Mouse (Mus musculus): Measurements from ENCODE around the gene Gm32742. TPM values are rescaled to one million over a fixed set of nuclear protein-coding genes. Genes with fewer than 3 reads are reported as not detected.

The Gm32742 gene
- total RNA-seq (2014; rRNA removed): under 0.01 TPM in 1 of 2 replicates, not detected in the other
- polyA plus RNA-seq (2012; rRNA removed): not detected in 2 replicates

GRCm38 (mm10) chr9:51165312-51166180, at the start of gene Gm32742:
TSS of gene Gm32742 (minus strand) at chr9:51165517.
- H3K79me2 ChIP-seq (ENCODE audit: control insufficient read depth, insufficient read depth, low read length): no peaks in the 10 kb centered on the region
- no peaks in the 10 kb centered on the region for H3K36me3 ChIP-seq (ENCODE audit: control insufficient read depth, insufficient read depth, low read length)
- 50% methylated on average over 6 of the region's 6 CpGs for WGBS
- DNase-seq (ENCODE audit: extremely low read depth, low read depth, low spot score): no peak
- H3K27me3 ChIP-seq (ENCODE audit: control insufficient read depth, insufficient read depth, low read length): no peaks in the 10 kb centered on the region; the same call in 1 of the 2 replicates
- no peak within 1 kb of the TSS for H3K9ac ChIP-seq (ENCODE audit: low read depth, low read length)
- no peak within 1 kb of the TSS for H3K4me3 ChIP-seq (ENCODE audit: insufficient read depth, low read depth, low read length)
- peaks cover 2% of the 10 kb centered on the region; the same call in 1 of the 2 replicates for H3K4me1 ChIP-seq (ENCODE audit: control insufficient read depth, insufficient read depth, low read length)
- no peak within 1 kb of the TSS for H3K27ac ChIP-seq (replicated peaks; ENCODE audit: insufficient read depth, low read depth, low read length)
- TF ChIP-seq CTCF (IDR thresholded peaks at IDR 0.05; ENCODE audit: low read depth, low read length): no peak
- no peak for TF ChIP-seq POLR2A (IDR thresholded peaks at IDR 0.05; ENCODE audit: extremely low read depth, insufficient read depth, low read length)

GRCm38 (mm10) chr9:51213729-51214237, 48.5 kb upstream of the Gm32742 start:
- DNase-seq (ENCODE audit: extremely low read depth, low read depth, low spot score): no peak
- WGBS: 89% methylated on average over 6 of the region's 6 CpGs
- Histone ChIP-seq H3K27me3 (ENCODE audit: control insufficient read depth, insufficient read depth, low read length) (no peaks in the 10 kb centered on the region), H3K36me3 (ENCODE audit: control insufficient read depth, insufficient read depth, low read length) (no peaks in the 10 kb centered on the region), H3K4me1 (ENCODE audit: control insufficient read depth, insufficient read depth, low read length) (no peaks in the 10 kb centered on the region), H3K4me3 (ENCODE audit: insufficient read depth, low read depth, low read length) (no peak overlapping the region), H3K79me2 (ENCODE audit: control insufficient read depth, insufficient read depth, low read length) (no peaks in the 10 kb centered on the region), H3K27ac (replicated peaks; ENCODE audit: insufficient read depth, low read depth, low read length) (no peak overlapping the region), H3K9ac (ENCODE audit: low read depth, low read length) (no peak overlapping the region)
- TF ChIP-seq CTCF (IDR thresholded peaks at IDR 0.05; ENCODE audit: low read depth, low read length): no peak
- TF ChIP-seq POLR2A (IDR thresholded peaks at IDR 0.05; ENCODE audit: extremely low read depth, insufficient read depth, low read length): no peak

GRCm38 (mm10) chr9:51213023-51213728, 47.9 kb upstream of the Gm32742 start, which contains the start of gene Pou2af1:
TSS of gene Pou2af1 (plus strand) at chr9:51213708.
- H3K79me2 ChIP-seq (ENCODE audit: control insufficient read depth, insufficient read depth, low read length): no peaks in the 10 kb centered on the region
- H3K27me3 ChIP-seq (ENCODE audit: control insufficient read depth, insufficient read depth, low read length): no peaks in the 10 kb centered on the region
- no peak within 1 kb of the TSS for H3K9ac ChIP-seq (ENCODE audit: low read depth, low read length)
- no peak for DNase-seq (ENCODE audit: extremely low read depth, low read depth, low spot score)
- TF ChIP-seq POLR2A (IDR thresholded peaks at IDR 0.05; ENCODE audit: extremely low read depth, insufficient read depth, low read length): no peak
- TF ChIP-seq CTCF (IDR thresholded peaks at IDR 0.05; ENCODE audit: low read depth, low read length): no peak
- no peak within 1 kb of the TSS for H3K4me3 ChIP-seq (ENCODE audit: insufficient read depth, low read depth, low read length)
- no peaks in the 10 kb centered on the region for H3K36me3 ChIP-seq (ENCODE audit: control insufficient read depth, insufficient read depth, low read length)
- H3K4me1 ChIP-seq (ENCODE audit: control insufficient read depth, insufficient read depth, low read length): no peaks in the 10 kb centered on the region
- H3K27ac ChIP-seq (replicated peaks; ENCODE audit: insufficient read depth, low read depth, low read length): no peak within 1 kb of the TSS
- 82% methylated on average over 20 of the region's 20 CpGs for WGBS

- no peak overlapping the region for H3K27ac ChIP-seq (replicated peaks; ENCODE audit: insufficient read depth, low read depth, low read length)
Observed at GRCm38 (mm10) chr9:51211191-51211590, 45.9 kb upstream of the Gm32742 start.

GRCm38 (mm10) chr9:51208974-51209332, 43.6 kb upstream of the Gm32742 start:
- DNase-seq (ENCODE audit: extremely low read depth, low read depth, low spot score): no peak
- Histone ChIP-seq H3K27ac (replicated peaks; ENCODE audit: insufficient read depth, low read depth, low read length) (no peak overlapping the region), H3K4me1 (ENCODE audit: control insufficient read depth, insufficient read depth, low read length) (no peaks in the 10 kb centered on the region), H3K79me2 (ENCODE audit: control insufficient read depth, insufficient read depth, low read length) (no peaks in the 10 kb centered on the region), H3K4me3 (ENCODE audit: insufficient read depth, low read depth, low read length) (no peak overlapping the region), H3K9ac (ENCODE audit: low read depth, low read length) (no peak overlapping the region), H3K36me3 (ENCODE audit: control insufficient read depth, insufficient read depth, low read length) (no peaks in the 10 kb centered on the region), H3K27me3 (ENCODE audit: control insufficient read depth, insufficient read depth, low read length) (no peaks in the 10 kb centered on the region)
- TF ChIP-seq POLR2A (IDR thresholded peaks at IDR 0.05; ENCODE audit: extremely low read depth, insufficient read depth, low read length) (no peak), CTCF (IDR thresholded peaks at IDR 0.05; ENCODE audit: low read depth, low read length) (no peak)
- 84% methylated on average over 2 of the region's 2 CpGs for WGBS

More at GRCm38 (mm10) chr9:51211191-51211590, 45.9 kb upstream of the Gm32742 start:
- Histone ChIP-seq H3K79me2 (ENCODE audit: control insufficient read depth, insufficient read depth, low read length) (no peaks in the 10 kb centered on the region), H3K4me3 (ENCODE audit: insufficient read depth, low read depth, low read length) (no peak overlapping the region), H3K4me1 (ENCODE audit: control insufficient read depth, insufficient read depth, low read length) (no peaks in the 10 kb centered on the region), H3K36me3 (ENCODE audit: control insufficient read depth, insufficient read depth, low read length) (no peaks in the 10 kb centered on the region), H3K27me3 (ENCODE audit: control insufficient read depth, insufficient read depth, low read length) (no peaks in the 10 kb centered on the region), H3K9ac (ENCODE audit: low read depth, low read length) (no peak overlapping the region)
- TF ChIP-seq POLR2A (IDR thresholded peaks at IDR 0.05; ENCODE audit: extremely low read depth, insufficient read depth, low read length) (no peak), CTCF (IDR thresholded peaks at IDR 0.05; ENCODE audit: low read depth, low read length) (no peak)
- DNase-seq (ENCODE audit: extremely low read depth, low read depth, low spot score): no peak
- WGBS: 63% methylated on average over 6 of the region's 6 CpGs

Data from liver, adult 2 months (tissue).